Mouse (Mus musculus): Measurements from ENCODE around the gene Gm29609.
A peak's percentile ranks its signal among the peaks of the same experiment; 100 is the strongest.

Gm29609 gene

DNA sequence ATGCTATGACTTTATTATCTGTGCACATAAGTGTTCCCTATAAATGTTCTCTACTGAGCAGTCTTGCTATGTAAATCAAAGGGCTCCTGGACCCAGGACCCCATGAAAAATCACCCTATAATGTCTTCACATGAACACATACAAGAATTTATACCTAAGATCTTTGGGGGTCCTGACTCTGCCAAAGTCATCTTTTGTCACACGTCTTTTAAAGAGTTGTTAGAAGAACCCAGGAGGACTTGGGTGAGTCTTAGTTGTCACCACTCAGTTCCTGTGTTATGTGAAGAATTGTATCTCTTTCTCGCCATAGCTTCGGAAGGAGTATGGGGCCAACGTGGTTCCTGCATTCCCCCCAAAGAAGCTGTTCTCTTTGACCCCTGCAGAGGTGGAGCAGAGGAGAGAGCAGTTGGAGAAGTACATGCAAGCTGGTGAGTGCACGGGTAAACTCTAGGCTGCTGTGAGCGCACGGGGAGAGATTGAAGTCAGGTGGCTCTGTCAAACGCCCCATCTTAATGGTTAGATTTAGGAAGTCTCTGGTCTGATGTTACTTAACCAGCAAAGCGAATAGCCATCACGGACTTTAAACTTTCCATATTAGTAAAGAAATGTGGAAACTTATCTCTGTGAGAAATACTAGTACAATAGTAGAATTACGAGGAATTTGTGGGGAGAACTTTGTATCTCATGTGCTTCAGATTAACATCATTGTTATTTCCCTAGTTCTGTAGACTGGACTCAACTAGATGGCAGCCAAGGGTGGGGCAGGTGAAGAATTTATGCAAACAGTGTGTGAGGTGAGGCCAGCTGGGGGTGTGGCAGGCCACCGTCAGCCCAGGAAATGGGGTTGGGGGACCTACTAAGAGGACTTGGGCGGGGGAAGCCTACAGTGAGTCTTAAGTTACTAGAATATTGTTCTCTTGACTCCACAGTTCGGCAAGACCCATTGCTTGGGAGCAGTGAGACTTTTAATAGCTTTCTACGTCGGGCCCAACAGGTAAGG lies 15.1 kb upstream of the Gm29609 start:
- Histone ChIP-seq H3K4me1 (replicated peaks; ENCODE audit: low read depth, low read length) (peaks cover 88% of the 10 kb centered on the region), H3K9me3 (ENCODE audit: low read length) (no peaks in the 10 kb centered on the region), H3K27me3 (ENCODE audit: insufficient read depth, low read length) (no peaks in the 10 kb centered on the region), H3K4me3 (replicated peaks; ENCODE audit: low read length) (peak overlapping the region; percentile 99), H3K36me3 (ENCODE audit: insufficient read depth, low read length) (peaks cover 74% of the 10 kb centered on the region)
- TF ChIP-seq POU5F1 (IDR thresholded peaks at IDR 0.05; ENCODE audit: borderline replicate concordance, low read length), result no peak
- TF ChIP-seq CTCF (conservative IDR thresholded peaks at IDR 0.05; ENCODE audit: low read length), result no peak
- no peak for TF ChIP-seq NANOG (IDR thresholded peaks at IDR 0.05; ENCODE audit: borderline replicate concordance, low read length)

DNA sequence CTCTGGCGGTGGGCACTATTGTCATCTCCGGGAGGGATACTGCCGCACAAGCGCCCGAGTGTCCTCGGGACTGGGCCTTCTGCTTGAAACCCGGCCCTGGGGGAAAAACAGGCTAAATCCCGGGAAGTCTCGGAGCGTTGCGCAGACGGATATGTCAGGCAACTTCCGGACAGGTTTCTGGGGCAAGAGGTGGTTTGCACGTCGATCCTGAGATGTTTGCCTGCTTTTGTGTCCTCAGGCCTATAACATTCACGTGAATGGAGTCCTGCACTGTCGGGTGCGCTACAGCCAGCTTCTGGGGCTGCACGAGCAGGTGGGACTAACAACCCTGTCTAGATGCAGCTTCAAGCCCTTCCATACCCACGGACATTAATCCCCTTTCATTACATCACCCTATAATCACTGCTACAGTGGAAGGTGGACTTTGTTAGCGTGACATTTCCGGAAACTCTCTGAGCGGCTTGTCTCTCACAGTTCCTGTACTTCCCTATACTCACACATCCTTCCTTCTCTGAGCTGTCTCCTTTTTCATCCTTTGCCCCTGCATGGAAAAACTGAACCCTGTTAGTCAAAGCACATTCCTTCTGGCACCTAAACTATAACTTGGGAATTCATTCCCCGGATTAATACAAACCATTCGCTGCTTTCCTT lies 14.0 kb upstream of the Gm29609 start:
- Histone ChIP-seq H3K9me3 (ENCODE audit: low read length) (no peaks in the 10 kb centered on the region), H3K36me3 (ENCODE audit: insufficient read depth, low read length) (peaks cover 73% of the 10 kb centered on the region), H3K4me3 (replicated peaks; ENCODE audit: low read length) (peak overlapping the region; percentile 99), H3K27me3 (ENCODE audit: insufficient read depth, low read length) (no peaks in the 10 kb centered on the region), H3K4me1 (replicated peaks; ENCODE audit: low read depth, low read length) (peaks cover 79% of the 10 kb centered on the region)
- TF ChIP-seq POU5F1 (IDR thresholded peaks at IDR 0.05; ENCODE audit: borderline replicate concordance, low read length), result no peak
- no peak for TF ChIP-seq NANOG (IDR thresholded peaks at IDR 0.05; ENCODE audit: borderline replicate concordance, low read length)
- no peak for TF ChIP-seq CTCF (conservative IDR thresholded peaks at IDR 0.05; ENCODE audit: low read length)

DNA sequence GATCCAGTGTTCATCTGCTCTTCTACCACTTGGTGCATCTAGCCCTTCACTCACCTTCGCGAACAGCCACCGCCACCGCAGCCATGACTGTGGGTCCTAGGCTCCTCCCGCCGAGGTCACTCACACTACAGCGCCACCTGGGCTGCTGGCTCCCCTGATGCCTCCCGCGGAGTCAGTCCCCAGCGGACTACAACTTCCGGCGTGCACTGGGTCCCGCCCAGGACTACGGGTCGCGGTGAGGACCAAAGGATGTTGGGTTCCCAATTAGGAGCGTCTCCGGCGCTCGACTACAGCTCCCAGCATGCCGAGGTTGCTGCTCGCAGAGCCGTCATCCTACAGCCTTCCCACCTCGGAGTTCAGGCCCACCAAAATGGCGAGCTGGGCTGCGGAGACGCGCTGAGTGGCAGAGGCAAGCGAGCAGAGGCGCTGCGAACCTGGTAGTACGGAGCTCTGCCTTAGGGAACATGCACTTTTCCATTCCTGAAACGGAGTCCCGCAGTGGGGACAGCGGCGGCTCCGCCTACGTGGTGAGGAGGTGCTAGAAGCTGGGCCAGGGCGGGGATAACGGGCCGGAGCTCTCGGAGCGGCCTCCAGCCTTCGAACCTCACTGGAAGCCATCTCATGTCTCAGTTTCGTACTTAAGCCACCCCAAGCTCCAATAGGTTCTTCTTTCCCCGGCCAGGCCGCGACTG lies 13.4 kb upstream of the Gm29609 start, which contains the start of the genes Snx17 and Eif2b4:
TSS of gene Snx17 (plus strand) at position 289 of the 692 bp plus-strand sequence.
TSS of gene Eif2b4 (minus strand) at position 492 of the 692 bp plus-strand sequence.
- Histone ChIP-seq H3K36me3 (ENCODE audit: insufficient read depth, low read length) (peaks cover 73% of the 10 kb centered on the region), H3K27me3 (ENCODE audit: insufficient read depth, low read length) (no peaks in the 10 kb centered on the region), H3K4me1 (replicated peaks; ENCODE audit: low read depth, low read length) (peaks cover 77% of the 10 kb centered on the region), H3K9me3 (ENCODE audit: low read length) (no peaks in the 10 kb centered on the region), H3K4me3 (replicated peaks; ENCODE audit: low read length) (peak within 1 kb of the TSS; percentile 99)
- TF ChIP-seq CTCF (conservative IDR thresholded peaks at IDR 0.05; ENCODE audit: low read length) (no peak), POU5F1 (IDR thresholded peaks at IDR 0.05; ENCODE audit: borderline replicate concordance, low read length) (no peak), NANOG (IDR thresholded peaks at IDR 0.05; ENCODE audit: borderline replicate concordance, low read length) (no peak)

DNA sequence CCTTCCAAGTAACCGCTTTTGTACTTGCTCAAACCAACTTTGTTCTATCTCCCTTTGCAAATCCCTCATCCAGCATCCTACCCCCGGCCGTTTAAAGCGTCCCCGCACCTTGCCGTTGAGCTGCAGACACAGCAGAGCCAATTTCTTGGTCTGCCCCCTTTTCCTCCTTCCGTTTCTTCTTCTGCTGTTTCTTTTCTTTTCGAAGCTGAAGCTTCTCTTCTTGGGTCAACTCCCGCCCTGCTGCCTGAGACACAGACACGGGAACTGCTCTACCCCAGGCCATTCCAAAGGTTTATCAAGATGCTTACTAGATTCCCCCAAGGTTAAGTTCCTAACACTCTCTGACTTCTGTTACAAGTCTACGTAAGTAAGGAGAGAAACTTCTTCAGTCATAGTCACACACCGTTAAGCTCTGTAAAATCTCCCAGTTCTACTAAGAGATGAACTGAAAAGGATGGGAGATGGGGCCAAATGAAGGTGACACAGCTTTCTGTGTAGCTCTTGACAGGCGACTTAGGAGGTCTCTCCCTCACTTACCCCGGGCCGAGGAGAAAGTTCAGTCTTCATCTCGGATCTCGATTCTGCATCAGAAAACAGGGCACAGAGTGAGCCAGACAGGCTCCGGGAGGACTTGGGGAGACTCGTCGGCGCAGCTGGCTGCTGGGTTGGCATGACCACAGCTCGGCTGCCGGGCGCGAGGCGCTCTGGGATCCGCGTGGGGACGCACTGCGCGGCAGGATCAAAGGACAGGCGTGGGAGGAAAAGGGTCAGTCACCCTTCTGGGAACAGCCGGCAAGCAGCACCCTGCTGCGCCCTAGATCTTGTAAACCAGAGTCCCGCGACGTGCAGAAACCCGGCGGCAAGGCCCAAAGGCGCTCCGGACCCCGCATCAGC lies 12.6 kb upstream of the Gm29609 start:
- Histone ChIP-seq H3K4me3 (replicated peaks; ENCODE audit: low read length) (peak overlapping the region; percentile 99), H3K36me3 (ENCODE audit: insufficient read depth, low read length) (peaks cover 73% of the 10 kb centered on the region), H3K4me1 (replicated peaks; ENCODE audit: low read depth, low read length) (peaks cover 69% of the 10 kb centered on the region), H3K9me3 (ENCODE audit: low read length) (no peaks in the 10 kb centered on the region), H3K27me3 (ENCODE audit: insufficient read depth, low read length) (no peaks in the 10 kb centered on the region)
- TF ChIP-seq CTCF (conservative IDR thresholded peaks at IDR 0.05; ENCODE audit: low read length) (no peak), NANOG (IDR thresholded peaks at IDR 0.05; ENCODE audit: borderline replicate concordance, low read length) (no peak), POU5F1 (IDR thresholded peaks at IDR 0.05; ENCODE audit: borderline replicate concordance, low read length) (no peak)

DNA sequence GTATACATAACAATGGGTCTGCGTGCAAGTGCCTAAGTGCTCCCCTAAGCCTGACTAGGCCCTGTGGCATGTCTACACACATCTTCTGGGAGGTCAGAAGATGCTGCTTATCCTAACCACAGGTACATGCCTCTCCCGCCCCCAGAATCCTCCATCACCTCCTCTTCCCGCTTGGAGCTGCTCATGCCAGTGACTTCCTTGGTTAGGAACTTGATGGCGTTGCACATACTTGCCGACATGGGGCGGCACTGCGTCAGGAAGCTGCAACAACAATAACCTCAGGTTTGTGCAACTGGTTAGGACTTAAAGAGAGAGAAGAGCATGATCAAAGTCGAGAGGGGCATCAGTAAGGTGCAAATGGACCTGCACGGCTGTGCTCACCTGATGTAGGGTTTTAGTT lies 10.5 kb upstream of the Gm29609 start:
- H3K4me3 ChIP-seq (replicated peaks; ENCODE audit: low read length), result no peak overlapping the region
- H3K4me1 ChIP-seq (replicated peaks; ENCODE audit: low read depth, low read length), result peaks cover 48% of the 10 kb centered on the region

DNA sequence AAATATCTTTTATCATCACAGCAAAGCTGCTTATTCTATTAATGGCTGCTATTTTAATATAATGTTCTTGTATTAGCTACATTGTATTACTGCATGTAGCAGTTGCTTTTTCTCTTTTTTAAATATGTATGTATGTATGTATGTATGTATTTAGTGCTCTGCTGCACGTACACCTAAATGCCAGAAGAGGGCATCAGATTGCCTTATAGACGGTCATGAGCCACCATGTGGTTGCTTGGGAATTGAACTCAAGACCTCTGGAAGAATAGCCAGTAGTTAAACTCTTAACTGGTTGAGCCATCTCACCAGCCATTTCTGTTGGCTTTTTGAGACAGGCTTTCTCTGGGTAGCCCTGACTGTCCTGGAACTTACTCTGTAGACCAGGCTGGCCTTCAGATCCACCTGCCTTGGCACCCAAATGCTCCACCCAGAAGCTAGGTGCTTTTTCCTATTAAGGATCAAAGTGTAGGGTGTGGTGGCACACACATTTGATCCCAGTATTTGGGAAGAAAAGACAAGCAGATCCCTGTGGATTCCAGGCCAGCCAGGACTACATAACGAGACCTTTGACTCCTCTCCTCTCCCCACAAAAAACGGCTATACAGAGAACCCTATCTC lies 8.6 kb upstream of the Gm29609 start:
- Histone ChIP-seq H3K27me3 (ENCODE audit: insufficient read depth, low read length) (no peaks in the 10 kb centered on the region), H3K4me1 (replicated peaks; ENCODE audit: low read depth, low read length) (peaks cover 34% of the 10 kb centered on the region), H3K36me3 (ENCODE audit: insufficient read depth, low read length) (peaks cover 49% of the 10 kb centered on the region), H3K9me3 (ENCODE audit: low read length) (no peaks in the 10 kb centered on the region), H3K4me3 (replicated peaks; ENCODE audit: low read length) (no peak overlapping the region)
- TF ChIP-seq NANOG (IDR thresholded peaks at IDR 0.05; ENCODE audit: borderline replicate concordance, low read length) (no peak), CTCF (conservative IDR thresholded peaks at IDR 0.05; ENCODE audit: low read length) (peak; percentile 50)

More for the DNA sequence above, 10.5 kb upstream of the Gm29609 start:
- no peaks in the 10 kb centered on the region for H3K9me3 ChIP-seq (ENCODE audit: low read length)
- H3K36me3 ChIP-seq (ENCODE audit: insufficient read depth, low read length), result peaks cover 58% of the 10 kb centered on the region
- no peaks in the 10 kb centered on the region for H3K27me3 ChIP-seq (ENCODE audit: insufficient read depth, low read length)
- TF ChIP-seq CTCF (conservative IDR thresholded peaks at IDR 0.05; ENCODE audit: low read length) (no peak), POU5F1 (IDR thresholded peaks at IDR 0.05; ENCODE audit: borderline replicate concordance, low read length) (no peak), NANOG (IDR thresholded peaks at IDR 0.05; ENCODE audit: borderline replicate concordance, low read length) (no peak)

DNA sequence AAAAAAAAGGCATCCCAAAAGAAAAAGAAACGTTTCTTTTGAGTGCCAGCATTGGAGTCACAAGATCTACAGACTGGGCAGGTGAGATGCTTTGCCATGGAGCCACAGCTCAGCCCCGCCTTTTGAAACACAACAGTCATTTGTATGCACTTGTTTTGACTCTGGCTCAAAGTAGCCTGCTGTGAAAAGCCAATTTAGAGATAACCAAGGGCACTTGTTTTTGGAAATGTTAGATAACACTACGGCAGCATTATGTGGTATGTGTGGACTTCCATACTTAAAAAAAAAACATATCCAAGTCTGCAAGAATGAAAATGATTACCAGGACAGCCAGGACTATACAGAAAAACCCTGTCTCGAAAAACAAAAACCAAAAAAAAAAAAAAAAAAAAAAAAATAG lies 4.0 kb upstream of the Gm29609 start:
- Histone ChIP-seq H3K36me3 (ENCODE audit: insufficient read depth, low read length) (peaks cover 23% of the 10 kb centered on the region), H3K27me3 (ENCODE audit: insufficient read depth, low read length) (no peaks in the 10 kb centered on the region), H3K4me1 (replicated peaks; ENCODE audit: low read depth, low read length) (peaks cover 31% of the 10 kb centered on the region), H3K4me3 (replicated peaks; ENCODE audit: low read length) (no peak overlapping the region), H3K9me3 (ENCODE audit: low read length) (no peaks in the 10 kb centered on the region)
- TF ChIP-seq POU5F1 (IDR thresholded peaks at IDR 0.05; ENCODE audit: borderline replicate concordance, low read length) (no peak), NANOG (IDR thresholded peaks at IDR 0.05; ENCODE audit: borderline replicate concordance, low read length) (no peak), CTCF (conservative IDR thresholded peaks at IDR 0.05; ENCODE audit: low read length) (no peak)

Data from E14TG2a.4 (cell line).